Mouse (Mus musculus): ENCODE measurements around the gene Slc25a12. TPM values are rescaled to one million over a fixed set of nuclear protein-coding genes. Genes with fewer than 3 reads are reported as not detected.

Gene Slc25a12
- polyA plus RNA-seq, 1 experiment from 2014 or later: 31.1 TPM

- peaks cover 20% of the 10 kb centered on the region for H3K36me3 ChIP-seq
- H3K4me2 ChIP-seq: no peak overlapping the region
- H3K4me3 ChIP-seq: no peak overlapping the region
- H3K4me1 ChIP-seq: no peaks in the 10 kb centered on the region
- H3K27ac ChIP-seq: no peak overlapping the region
- 81% methylated on average over 7 of the region's 7 CpGs for WGBS (ENCODE audit: insufficient replicate concordance)
- H3K27me3 ChIP-seq (replicated peaks): no peaks in the 10 kb centered on the region
- no peak for ATAC-seq
- H3K9me3 ChIP-seq (replicated peaks): no peaks in the 10 kb centered on the region
- no peak overlapping the region for H3K9ac ChIP-seq
Measured at GRCm38 (mm10) chr2:71323886-71324285, 43.7 kb downstream of the Slc25a12 start.

- WGBS (ENCODE audit: insufficient replicate concordance): 41% methylated on average over 3 of the region's 3 CpGs
- ATAC-seq: no peak
- peaks cover 38% of the 10 kb centered on the region for H3K36me3 ChIP-seq
Measured at GRCm38 (mm10) chr2:71321486-71321885, 46.1 kb downstream of the Slc25a12 start.

GRCm38 (mm10) chr2:71316116-71316789, 51.3 kb downstream of the Slc25a12 start:
- WGBS (ENCODE audit: insufficient replicate concordance): 81% methylated on average over 3 of the region's 3 CpGs
- H3K27ac ChIP-seq: no peak overlapping the region
- no peak for ATAC-seq
- no peak overlapping the region for H3K4me3 ChIP-seq
- H3K9ac ChIP-seq: no peak overlapping the region
- no peak overlapping the region for H3K4me2 ChIP-seq
- H3K4me1 ChIP-seq: no peaks in the 10 kb centered on the region
- H3K36me3 ChIP-seq: peaks cover 56% of the 10 kb centered on the region
- H3K9me3 ChIP-seq (replicated peaks): 0 out of 2 replicates have a peak, but pooled peaks cover 3% of the 10 kb centered on the region
- no peaks in the 10 kb centered on the region for H3K27me3 ChIP-seq (replicated peaks)

More at GRCm38 (mm10) chr2:71321486-71321885, 46.1 kb downstream of the Slc25a12 start:
- no peaks in the 10 kb centered on the region for H3K4me1 ChIP-seq
- H3K9me3 ChIP-seq (replicated peaks): 0 out of 2 replicates have a peak, but pooled peaks cover 3% of the 10 kb centered on the region
- no peak overlapping the region for H3K27ac ChIP-seq
- H3K4me2 ChIP-seq: no peak overlapping the region
- H3K4me3 ChIP-seq: no peak overlapping the region
- no peaks in the 10 kb centered on the region for H3K27me3 ChIP-seq (replicated peaks)
- no peak overlapping the region for H3K9ac ChIP-seq

DNA sequence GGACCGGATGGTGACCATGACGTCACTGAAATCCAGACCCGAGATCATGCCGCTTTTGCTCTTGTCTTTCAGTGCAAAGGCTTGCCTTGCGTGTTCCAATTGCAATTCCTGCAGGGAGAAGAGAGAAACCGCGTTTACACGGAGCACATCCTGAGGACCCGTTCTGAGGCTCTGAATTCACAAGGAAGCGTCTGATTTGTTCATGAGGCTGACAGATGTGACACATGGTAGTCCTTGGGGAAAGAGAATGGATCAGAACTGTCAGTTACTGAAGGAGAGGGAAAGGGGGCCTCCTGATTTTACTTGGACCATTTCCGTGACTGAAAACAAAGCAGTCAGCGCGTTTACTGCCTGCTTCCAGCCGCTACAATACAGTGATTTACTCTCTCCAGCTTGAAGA, 52.5 kb downstream of the Slc25a12 start:
- H3K27me3 ChIP-seq (replicated peaks): no peaks in the 10 kb centered on the region
- H3K4me1 ChIP-seq: no peaks in the 10 kb centered on the region
- H3K9ac ChIP-seq: no peak overlapping the region
- no peak overlapping the region for H3K4me2 ChIP-seq
- ATAC-seq: no peak
- 85% methylated on average over 14 of the region's 14 CpGs for WGBS (ENCODE audit: insufficient replicate concordance)
- H3K9me3 ChIP-seq (replicated peaks): 0 out of 2 replicates have a peak, but pooled peaks cover 3% of the 10 kb centered on the region
- peaks cover 62% of the 10 kb centered on the region for H3K36me3 ChIP-seq
- no peak overlapping the region for H3K27ac ChIP-seq
- H3K4me3 ChIP-seq: no peak overlapping the region

DNA sequence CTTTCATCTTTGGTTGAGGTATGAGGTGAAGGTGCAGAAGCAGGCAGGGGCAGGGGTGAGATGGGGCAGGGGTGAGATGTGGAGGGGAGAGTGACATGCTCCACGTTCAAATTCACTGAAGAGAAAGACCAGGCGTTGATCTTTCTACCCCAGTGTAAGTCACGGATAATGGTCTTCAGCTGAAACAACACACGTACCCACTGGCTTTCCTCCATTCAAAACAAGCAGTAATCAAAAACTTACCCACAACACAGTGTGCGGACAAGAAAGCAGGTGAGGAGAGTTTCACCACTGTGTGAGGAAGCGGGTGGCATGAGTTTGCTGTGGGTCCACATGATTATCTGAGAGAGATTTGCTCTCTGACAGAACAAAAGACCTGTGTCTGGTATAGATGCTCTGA, 53.5 kb downstream of the Slc25a12 start:
- peaks cover 63% of the 10 kb centered on the region for H3K36me3 ChIP-seq
- no peaks in the 10 kb centered on the region for H3K27me3 ChIP-seq (replicated peaks)
- WGBS (ENCODE audit: insufficient replicate concordance): 76% methylated on average over 6 of the region's 6 CpGs
- H3K9me3 ChIP-seq (replicated peaks): 0 out of 2 replicates have a peak, but pooled peaks cover 3% of the 10 kb centered on the region
- no peak overlapping the region for H3K4me2 ChIP-seq
- no peak for ATAC-seq
- no peak overlapping the region for H3K4me3 ChIP-seq
- H3K4me1 ChIP-seq: no peaks in the 10 kb centered on the region
- H3K9ac ChIP-seq: no peak overlapping the region
- no peak overlapping the region for H3K27ac ChIP-seq

DNA sequence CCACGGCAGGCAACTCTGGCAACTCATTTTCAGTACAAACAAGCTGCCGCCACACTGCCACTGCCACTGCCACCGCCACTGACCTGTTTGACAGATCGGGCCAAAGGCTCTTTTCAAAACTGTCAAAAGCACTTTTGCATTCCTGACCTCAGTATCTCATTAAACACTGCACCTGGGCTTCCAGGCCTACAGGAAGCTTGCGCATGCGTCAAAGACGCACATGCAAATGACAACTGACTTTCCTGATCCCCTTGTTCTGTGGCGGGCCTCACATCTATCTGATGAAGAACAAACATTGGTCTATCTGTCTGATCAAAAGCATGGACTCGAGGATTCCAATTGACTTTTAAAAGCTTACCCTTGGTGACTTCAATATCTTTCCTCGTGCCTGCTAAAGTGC, 55.5 kb downstream of the Slc25a12 start:
- H3K4me3 ChIP-seq: no peak overlapping the region
- no peaks in the 10 kb centered on the region for H3K9me3 ChIP-seq (replicated peaks)
- ATAC-seq: no peak
- WGBS (ENCODE audit: insufficient replicate concordance): 69% methylated on average over 10 of the region's 10 CpGs
- H3K27ac ChIP-seq: no peak overlapping the region
- no peaks in the 10 kb centered on the region for H3K4me1 ChIP-seq
- H3K27me3 ChIP-seq (replicated peaks): no peaks in the 10 kb centered on the region
- no peak overlapping the region for H3K4me2 ChIP-seq
- H3K36me3 ChIP-seq: peaks cover 59% of the 10 kb centered on the region
- H3K9ac ChIP-seq: no peak overlapping the region

DNA sequence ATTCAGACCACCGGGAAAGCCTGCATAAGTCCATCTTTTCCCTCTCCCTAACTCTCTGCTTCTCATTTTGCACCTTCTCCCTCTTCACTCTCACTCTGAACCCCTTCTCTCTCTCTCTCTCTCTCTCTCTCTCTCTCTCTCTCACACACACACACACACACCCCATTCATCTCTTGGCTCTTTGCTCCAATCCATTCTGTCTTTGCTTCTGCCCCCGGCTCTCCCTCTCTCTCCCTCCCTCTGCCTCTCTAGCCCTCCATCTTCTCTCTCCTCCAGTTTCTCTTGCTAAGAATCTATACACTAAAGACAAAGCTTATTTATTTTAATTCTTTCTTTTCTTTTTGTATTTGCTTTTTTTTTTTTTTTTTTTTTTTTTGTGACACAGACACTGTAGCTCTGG, 57.8 kb downstream of the Slc25a12 start:
- no peak overlapping the region for H3K4me2 ChIP-seq
- no peak overlapping the region for H3K9ac ChIP-seq
- no peak overlapping the region for H3K27ac ChIP-seq
- no peaks in the 10 kb centered on the region for H3K4me1 ChIP-seq
- no peaks in the 10 kb centered on the region for H3K9me3 ChIP-seq (replicated peaks)
- H3K27me3 ChIP-seq (replicated peaks): no peaks in the 10 kb centered on the region
- no peak overlapping the region for H3K4me3 ChIP-seq
- peaks cover 53% of the 10 kb centered on the region for H3K36me3 ChIP-seq
- ATAC-seq: no peak
- WGBS (ENCODE audit: insufficient replicate concordance): 66% methylated on average over 2 of the region's 2 CpGs

- Histone ChIP-seq H3K27me3 (replicated peaks) (no peaks in the 10 kb centered on the region), H3K36me3 (peaks cover 27% of the 10 kb centered on the region), H3K9me3 (replicated peaks) (no peaks in the 10 kb centered on the region), H3K27ac (no peak overlapping the region), H3K4me3 (no peak overlapping the region), H3K4me2 (no peak overlapping the region), H3K9ac (no peak overlapping the region), H3K4me1 (peaks cover 5% of the 10 kb centered on the region)
- ATAC-seq: no peak
Measured at GRCm38 (mm10) chr2:71306357-71306756, 61.2 kb downstream of the Slc25a12 start.

- peaks cover 14% of the 10 kb centered on the region for H3K36me3 ChIP-seq
- H3K4me2 ChIP-seq: no peak overlapping the region
- H3K9ac ChIP-seq: no peak overlapping the region
- WGBS (ENCODE audit: insufficient replicate concordance): 65% methylated on average over 3 of the region's 3 CpGs
- peaks cover 9% of the 10 kb centered on the region for H3K4me1 ChIP-seq
- no peaks in the 10 kb centered on the region for H3K27me3 ChIP-seq (replicated peaks)
- H3K4me3 ChIP-seq: no peak overlapping the region
- ATAC-seq: no peak
- H3K27ac ChIP-seq: no peak overlapping the region
- H3K9me3 ChIP-seq (replicated peaks): no peaks in the 10 kb centered on the region
Measured at GRCm38 (mm10) chr2:71304821-71305220, 62.7 kb downstream of the Slc25a12 start.

DNA sequence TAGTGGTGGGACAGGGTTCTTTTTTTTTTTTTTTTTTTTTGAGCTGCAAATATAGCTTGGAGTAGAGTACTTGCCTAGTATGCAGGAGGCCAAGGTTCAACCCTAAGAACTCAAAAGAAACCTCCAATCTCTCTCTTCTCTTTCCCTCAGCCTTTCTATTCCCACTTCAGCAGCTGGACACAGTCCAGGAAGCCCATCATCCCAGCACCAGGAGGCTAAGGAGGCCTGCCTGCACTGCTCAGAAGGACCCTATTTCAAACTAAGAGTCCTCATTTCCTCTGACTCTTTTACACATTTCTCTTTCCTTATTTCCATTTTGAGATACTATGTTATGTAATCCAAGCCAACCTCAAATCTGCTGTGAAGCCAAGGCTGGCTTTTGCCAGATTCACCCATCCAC, 64.3 kb downstream of the Slc25a12 start:
- no peak overlapping the region for H3K4me2 ChIP-seq
- H3K4me3 ChIP-seq: no peak overlapping the region
- no peak overlapping the region for H3K9ac ChIP-seq
- no peaks in the 10 kb centered on the region for H3K9me3 ChIP-seq (replicated peaks)
- no peak overlapping the region for H3K27ac ChIP-seq
- peaks cover 9% of the 10 kb centered on the region for H3K4me1 ChIP-seq
- H3K36me3 ChIP-seq: peaks cover 14% of the 10 kb centered on the region
- H3K27me3 ChIP-seq (replicated peaks): no peaks in the 10 kb centered on the region
- no peak for ATAC-seq

DNA sequence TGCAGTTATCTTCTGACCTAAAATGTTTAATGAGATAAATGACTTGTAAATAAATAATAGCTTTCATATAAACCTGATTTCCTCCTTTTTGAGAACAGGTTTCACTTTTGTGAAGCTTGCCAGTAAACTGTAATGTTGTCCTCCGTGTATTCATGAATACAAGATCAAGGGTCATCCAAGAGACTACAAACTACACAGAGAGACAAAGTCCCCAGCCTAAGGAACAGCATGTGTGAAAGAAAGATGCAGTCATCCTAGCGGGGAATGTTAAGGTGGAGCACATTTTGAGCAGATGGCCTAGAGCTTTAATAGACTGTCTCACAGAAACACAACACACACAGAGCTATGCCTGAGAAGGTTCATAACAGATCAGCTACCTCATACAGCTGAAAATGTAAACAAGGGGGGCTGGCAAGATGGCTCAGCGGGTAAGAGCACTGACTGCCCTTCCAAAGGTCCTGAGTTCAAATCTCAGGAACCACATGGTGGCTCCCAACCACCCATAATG, 65.3 kb downstream of the Slc25a12 start:
- Histone ChIP-seq H3K27me3 (replicated peaks) (no peaks in the 10 kb centered on the region), H3K4me3 (no peak overlapping the region), H3K4me2 (no peak overlapping the region), H3K36me3 (peaks cover 11% of the 10 kb centered on the region), H3K9me3 (replicated peaks) (no peaks in the 10 kb centered on the region), H3K4me1 (peaks cover 9% of the 10 kb centered on the region), H3K27ac (no peak overlapping the region), H3K9ac (no peak overlapping the region)
- no peak for ATAC-seq
- 68% methylated on average over 3 of the region's 3 CpGs for WGBS (ENCODE audit: insufficient replicate concordance)

DNA sequence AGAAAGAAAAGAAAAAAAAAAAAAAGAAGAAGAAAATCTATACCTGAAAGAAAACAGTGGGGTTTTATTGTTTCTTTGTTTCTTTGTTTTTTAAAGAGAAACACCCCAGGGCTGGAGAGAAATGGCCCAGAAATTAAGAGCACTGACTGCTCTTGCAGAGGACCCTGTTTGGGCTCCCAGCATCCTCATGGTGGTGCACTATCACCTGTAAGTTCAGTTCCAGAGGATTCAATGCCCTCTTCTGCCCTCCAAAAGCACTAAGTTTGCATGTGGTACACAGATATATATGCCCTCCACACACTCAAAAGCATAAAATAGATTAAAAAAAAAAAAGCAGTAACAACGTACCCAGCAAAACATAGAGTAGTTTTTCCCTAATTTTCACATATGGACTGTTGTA, 68.8 kb downstream of the Slc25a12 start:
- Histone ChIP-seq H3K4me2 (no peak overlapping the region), H3K9ac (no peak overlapping the region), H3K27me3 (replicated peaks) (no peaks in the 10 kb centered on the region), H3K4me3 (no peak overlapping the region), H3K9me3 (replicated peaks) (no peaks in the 10 kb centered on the region), H3K4me1 (peaks cover 9% of the 10 kb centered on the region), H3K36me3 (peaks cover 6% of the 10 kb centered on the region), H3K27ac (no peak overlapping the region)
- 78% methylated on average over 1 of the region's 1 CpGs for WGBS (ENCODE audit: insufficient replicate concordance)
- ATAC-seq: no peak

DNA sequence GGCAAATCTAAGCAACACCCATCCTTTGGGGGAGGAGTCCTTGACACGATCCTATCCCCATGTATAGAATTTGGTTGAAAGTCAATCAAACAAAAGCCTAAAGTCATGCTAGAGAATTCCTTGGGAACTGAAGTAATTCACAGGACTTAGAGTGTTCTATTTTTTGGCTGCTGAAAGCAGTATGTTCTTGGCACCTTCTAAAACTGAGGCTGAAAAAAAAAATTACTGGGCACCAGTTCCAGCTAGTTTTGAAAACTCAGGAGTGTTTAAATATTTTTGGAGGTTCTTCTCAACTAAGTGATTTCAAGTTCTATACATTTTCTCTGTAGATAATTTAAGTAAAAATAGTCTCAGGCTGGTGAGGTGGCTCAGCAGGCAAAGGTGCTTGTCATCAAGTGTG, 70.0 kb downstream of the Slc25a12 start:
- H3K4me2 ChIP-seq: no peak overlapping the region
- no peak overlapping the region for H3K4me3 ChIP-seq
- 78% methylated on average over 1 of the region's 1 CpGs for WGBS (ENCODE audit: insufficient replicate concordance)
- H3K36me3 ChIP-seq: peaks cover 6% of the 10 kb centered on the region
- no peak for ATAC-seq
- H3K9ac ChIP-seq: no peak overlapping the region
- peaks cover 9% of the 10 kb centered on the region for H3K4me1 ChIP-seq
- H3K27me3 ChIP-seq (replicated peaks): no peaks in the 10 kb centered on the region
- no peak overlapping the region for H3K27ac ChIP-seq
- H3K9me3 ChIP-seq (replicated peaks): no peaks in the 10 kb centered on the region
